Mouse (Mus musculus) layer of hippocampus, postnatal 14 days (tissue): ENCODE data around the gene Aqp12. TPM values are rescaled to one million over a fixed set of nuclear protein-coding genes. Genes with fewer than 3 reads are reported as not detected.
A peak's percentile ranks its signal among the peaks of the same experiment; 100 is the strongest.

Experiments
- DNase-seq, 2 experiments: peaks; one replicate each; pipeline ENCODE4 v3.0.0; 2021 to 2022; ENCODE audit warnings: low spot score in 2 of 2, mixed read lengths in 1 of 2
- total RNA-seq, 2 experiments: library from RNA; stranded (reverse); gene quantifications; 2 replicates each; pipeline ENCODE4 v1.2.3; 2021

Gene Aqp12
- total RNA-seq, 2 experiments from 2014 or later: not detected

DNA sequence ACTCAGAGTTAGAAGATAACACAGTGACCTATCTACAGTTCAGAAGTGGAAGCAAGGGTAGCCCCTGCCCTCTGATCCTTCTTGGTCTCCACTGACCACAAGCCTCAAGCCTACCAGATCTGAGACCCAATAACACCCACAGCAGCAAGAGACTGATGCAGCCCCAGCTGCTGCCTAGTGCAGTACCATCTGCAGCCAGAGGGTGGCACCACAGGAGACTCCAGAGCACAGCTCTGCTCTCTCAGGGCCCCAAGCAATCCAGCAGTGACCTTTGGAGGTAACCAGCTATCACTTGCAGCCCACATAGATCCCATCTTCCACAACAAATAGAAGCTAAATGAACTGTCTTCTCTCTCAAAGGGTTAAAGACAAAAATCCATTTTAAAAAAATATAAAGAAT lies 8.3 kb downstream of the Aqp12 start:
- DNase-seq: peak; percentile 73

GRCm38 (mm10) chr1:93015136-93015535 lies 9.0 kb downstream of the Aqp12 start:
- DNase-seq: no peak

DNA sequence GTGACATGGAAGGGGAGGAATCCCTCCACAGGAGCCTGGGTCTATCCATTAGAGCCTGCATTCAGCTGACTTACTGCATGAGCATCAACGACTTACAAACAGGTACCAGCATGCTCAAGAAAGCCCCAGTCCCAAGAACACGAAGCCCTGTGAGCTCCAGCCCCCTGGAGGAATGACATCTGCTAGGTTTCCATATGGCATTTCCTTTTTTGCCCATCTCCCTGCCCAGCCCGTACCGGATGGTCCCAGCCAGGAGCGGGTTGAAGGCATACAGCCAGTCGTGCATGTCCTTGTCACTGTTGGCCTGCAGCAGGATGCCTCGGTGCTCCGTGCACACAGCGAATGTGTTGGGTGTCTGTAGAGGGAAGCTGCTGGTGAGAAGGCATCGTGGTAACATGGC lies 12.6 kb downstream of the Aqp12 start:
- DNase-seq: no peak

- DNase-seq: no peak
Measured at GRCm38 (mm10) chr1:93020602-93021001, 14.5 kb downstream of the Aqp12 start.

DNA sequence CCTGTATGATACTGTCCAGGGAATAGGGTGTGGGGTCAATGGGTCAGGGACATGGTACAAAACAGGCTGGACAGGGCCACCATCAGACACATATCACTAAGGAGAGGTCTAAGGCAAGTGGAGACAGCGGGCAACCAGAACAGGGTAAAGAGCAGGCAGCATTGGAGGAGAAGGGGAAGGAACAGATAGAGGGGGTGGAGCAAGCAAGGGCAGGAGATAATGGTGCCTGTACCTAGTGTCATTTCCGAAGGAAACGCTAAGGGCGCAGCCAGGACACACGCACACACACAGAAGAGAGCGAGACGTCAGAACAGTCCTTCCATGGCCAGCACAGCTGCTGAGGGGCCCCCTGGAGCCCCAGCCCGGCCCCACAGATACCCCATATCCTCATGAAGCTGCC lies 20.5 kb downstream of the Aqp12 start:
- DNase-seq: no peak

DNA sequence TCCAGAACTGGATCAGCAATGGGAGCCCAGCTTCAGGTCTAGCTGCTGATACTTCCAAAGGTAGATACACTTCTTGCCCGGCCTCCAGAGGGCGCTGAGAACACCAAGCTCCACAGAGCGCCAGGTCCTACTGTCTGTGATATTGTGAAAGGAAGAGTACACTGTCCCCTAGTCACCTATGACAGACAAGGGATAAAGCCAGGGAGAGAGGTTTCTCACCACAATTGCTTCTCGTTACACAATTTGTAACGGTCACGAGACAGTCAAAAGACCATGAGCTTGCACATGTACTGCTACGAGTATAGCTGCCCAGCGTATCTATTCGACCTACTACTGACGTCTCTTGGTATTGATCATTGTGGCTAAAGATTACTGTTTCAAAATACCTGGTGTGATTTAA lies 23.3 kb downstream of the Aqp12 start:
- no peak for DNase-seq

DNA sequence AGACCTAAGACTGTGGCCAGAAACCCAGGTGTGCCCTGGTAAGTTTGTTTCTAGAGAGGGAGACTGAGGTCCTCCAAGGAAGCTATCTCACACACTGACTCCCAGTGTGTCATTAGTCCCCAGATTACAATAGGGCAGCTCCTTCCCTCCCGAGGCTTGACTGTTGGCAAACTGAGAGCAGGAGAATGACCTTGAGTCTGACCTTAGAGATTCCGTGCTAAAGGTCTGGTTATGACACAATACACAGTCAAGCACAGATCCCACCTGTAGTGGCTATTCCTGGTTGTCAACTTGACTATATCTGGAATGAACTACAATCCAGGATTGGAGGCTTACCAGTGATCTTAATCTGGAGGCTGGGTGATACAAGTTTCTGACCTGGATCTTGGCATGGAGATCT lies 23.9 kb downstream of the Aqp12 start:
- DNase-seq: no peak

- no peak for DNase-seq
Measured at GRCm38 (mm10) chr1:93031199-93031598, 25.1 kb downstream of the Aqp12 start.

DNA sequence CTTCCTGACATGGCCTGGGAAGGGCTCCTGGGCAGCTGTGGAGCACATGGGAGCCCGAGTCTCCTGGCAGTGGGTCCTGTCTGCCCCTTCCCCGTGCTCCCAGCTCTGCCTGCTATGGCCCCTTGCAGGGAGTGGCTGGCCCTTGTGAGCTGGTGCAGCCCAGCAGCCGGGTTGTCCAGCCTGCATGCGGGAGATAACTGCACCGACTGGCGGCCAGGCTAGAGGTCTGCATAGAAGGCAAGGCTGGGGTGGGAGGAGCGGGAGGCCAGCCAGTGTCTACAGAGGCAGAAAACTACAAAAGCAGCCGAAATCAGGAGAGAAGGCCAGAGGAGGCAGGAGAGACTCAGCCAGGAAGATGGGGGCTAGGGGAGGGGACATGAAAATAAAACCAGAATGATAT lies 27.9 kb downstream of the Aqp12 start:
- no peak for DNase-seq

DNA sequence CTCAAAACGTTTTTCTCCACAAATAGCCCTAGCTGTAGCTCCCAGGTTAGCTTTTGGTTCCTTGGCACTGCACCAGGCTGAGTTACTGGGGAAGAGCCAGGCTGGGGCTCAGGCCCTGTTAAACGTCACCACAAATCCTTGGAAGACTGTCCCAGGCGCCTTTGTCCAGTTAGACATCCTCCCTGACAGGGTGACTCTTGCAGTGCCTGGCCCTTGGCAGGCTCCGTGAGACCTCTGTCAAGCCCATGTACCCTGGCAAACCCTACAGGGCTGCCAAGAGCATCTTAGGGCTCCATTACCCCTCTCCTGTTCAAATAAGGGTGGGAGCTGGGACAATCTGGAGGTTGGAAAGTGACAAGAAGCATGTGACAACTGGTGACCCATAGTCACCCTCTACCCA lies 29.8 kb downstream of the Aqp12 start:
- no peak for DNase-seq

- DNase-seq: no peak
Measured at GRCm38 (mm10) chr1:93046153-93046789, 40.1 kb downstream of the Aqp12 start.

DNA sequence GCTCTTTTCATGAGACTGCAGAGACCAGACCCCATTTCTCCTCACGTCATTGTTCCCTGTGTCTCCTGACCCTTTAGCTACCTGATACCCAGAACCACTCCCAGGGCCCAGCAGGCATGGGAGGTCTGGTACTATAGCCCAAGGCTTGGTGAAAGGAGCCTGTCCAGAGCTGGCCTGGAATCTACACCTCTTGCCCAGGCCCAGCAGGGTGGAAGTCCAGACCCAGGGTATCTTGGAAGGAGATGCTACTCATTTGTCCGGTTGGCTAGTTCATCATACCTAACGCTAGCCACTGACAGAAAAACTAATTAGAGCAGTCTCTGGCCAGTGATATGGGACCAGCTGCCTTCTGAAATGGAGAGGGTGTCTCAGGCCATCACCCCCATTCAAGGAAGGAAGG lies 43.9 kb downstream of the Aqp12 start:
- no peak for DNase-seq

DNA sequence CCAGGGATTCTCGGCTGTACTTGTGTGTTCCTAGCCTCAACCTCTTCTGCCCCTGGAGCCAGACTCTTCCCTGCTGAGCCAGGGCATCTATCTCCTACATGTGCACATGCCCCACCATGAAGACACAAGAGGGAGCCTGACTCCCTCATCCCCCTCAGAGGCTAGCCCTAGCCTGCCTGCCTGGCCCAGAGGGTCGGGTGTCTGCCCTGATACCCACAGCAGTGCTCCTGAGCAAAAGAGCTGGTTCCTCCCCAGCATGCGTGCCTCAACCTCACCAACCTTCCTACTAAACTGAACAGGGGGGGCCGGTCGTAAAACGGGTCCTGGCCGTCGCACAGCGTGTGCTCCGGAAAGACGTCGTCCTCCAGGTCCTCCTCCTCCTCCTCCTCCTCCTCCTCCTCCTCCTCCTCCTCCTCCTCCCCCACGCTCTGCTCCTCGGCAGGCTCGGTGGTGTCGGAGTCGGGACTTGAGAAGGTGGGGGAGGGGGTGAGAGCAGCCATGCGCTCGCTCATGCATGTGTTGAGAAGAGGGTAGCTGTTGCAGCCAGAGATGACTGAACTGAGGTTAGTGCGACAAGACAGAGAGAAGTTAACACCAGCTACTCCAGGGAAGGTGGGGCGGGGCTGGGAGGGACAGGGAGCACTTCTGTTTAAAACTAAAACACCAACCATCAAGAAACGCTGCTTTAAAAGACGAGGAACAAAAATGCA lies 45.1 kb downstream of the Aqp12 start:
- DNase-seq: no peak

Other genes starting within 250 kb of the Aqp12 start
- 100 to 1,000 TPM; 140 to 150 TPM for gene Gpc1, start 174.7 kb upstream of the Aqp12 start, total RNA-seq
- gene Ankmy1, start 103.4 kb upstream of the Aqp12 start, total RNA-seq: under 1 TPM; 0.19 to 0.25 TPM
- gene Dusp28, start 99.4 kb upstream of the Aqp12 start, total RNA-seq: 1 to 10 TPM; 8.1 to 9.6 TPM
- 10 to 100 TPM; 40.1 to 46.9 TPM for gene Rnpepl1, start 95.6 kb upstream of the Aqp12 start, total RNA-seq
- gene Capn10, start 72.0 kb upstream of the Aqp12 start, total RNA-seq: 10 to 100 TPM; 45.5 to 51.1 TPM
- gene Gpr35, start 55.5 kb upstream of the Aqp12 start, total RNA-seq: 1 to 10 TPM in 1 of 2 experiments, under 1 TPM in 1; 0.45 to 1.0 TPM
- 100 to 1,000 TPM; 709 to 747 TPM for gene Kif1a, start 95.6 kb downstream of the Aqp12 start, total RNA-seq
- not detected for gene Agxt, start 128.9 kb downstream of the Aqp12 start, total RNA-seq
- not detected for gene 2310007B03Rik, start 154.6 kb downstream of the Aqp12 start, total RNA-seq
- gene Crocc2, start 162.4 kb downstream of the Aqp12 start, total RNA-seq: 1 to 10 TPM in 1 of 2 experiments, under 1 TPM in 1; 0.31 to 1.0 TPM
- 1 to 10 TPM; 5.7 to 8.5 TPM for gene Sned1, start 229.5 kb downstream of the Aqp12 start, total RNA-seq